Mouse (Mus musculus) ES-E14 (cell line): ENCODE data around the gene Guca2a.

ENCODE experiments used
- CHD2 ChIP-seq: IDR thresholded peaks from 2 replicates; pipeline ENCODE4 v1.6.1; 2014; ENCODE audit warnings: mild to moderate bottlenecking, low read depth, low read length, inconsistent platforms
- MAFK ChIP-seq: IDR thresholded peaks from 2 replicates; pipeline ENCODE4 v1.6.1; 2014; ENCODE audit warnings: mild to moderate bottlenecking, low read depth, low read length, inconsistent platforms; ENCODE audit not compliant: insufficient read depth
- ZC3H11A ChIP-seq: IDR thresholded peaks from 2 replicates; pipeline ENCODE4 v1.6.1; 2012; ENCODE audit warnings: low read depth, mild to moderate bottlenecking, inconsistent platforms, low read length, borderline replicate concordance

- TF ChIP-seq ZC3H11A: no peak
- no peak for TF ChIP-seq MAFK
- no peak for TF ChIP-seq CHD2
Measured at GRCm38 (mm10) chr4:119590027-119590426, 47.5 kb upstream of the Guca2a start.
